28 mouse cellular contexts compared by ENCODE assay signal in the genomic region with DNA sequence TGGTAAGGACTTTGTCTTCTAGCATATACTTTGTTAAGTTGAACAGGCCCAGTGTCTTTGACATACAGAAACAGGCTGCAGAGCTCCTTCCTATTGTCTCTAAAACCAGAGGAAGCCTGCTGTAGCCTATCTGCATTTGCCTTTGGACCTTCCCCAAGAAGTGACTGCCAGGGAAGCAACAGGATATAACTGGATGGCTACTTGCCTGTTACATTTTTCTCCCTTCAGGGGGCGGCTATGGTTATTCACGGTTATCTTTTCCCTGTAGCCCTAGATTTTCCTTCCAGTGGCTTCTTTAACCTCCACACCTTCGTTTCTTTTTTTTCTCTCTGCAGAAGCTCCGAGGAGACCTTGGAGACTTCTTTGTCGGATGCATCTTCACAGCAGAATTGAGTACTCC. TPM values are rescaled to one million over a fixed set of nuclear protein-coding genes. Genes with fewer than 3 reads are reported as not detected.
DNase-seq lines count a peak whose midpoint lies in the region; ATAC-seq and TF ChIP-seq lines count a peak whose summit lies in the region.
"Had no signal": no experiment of that assay in that cellular context is flagged by ENCODE, and none has a peak within 500 bp of the region (broad histone marks: within the 10 kb centered on the region; RNA-seq: fewer than 3 reads in every experiment).

No protein-coding gene starts in this region.

- no peaks in the 10 kb centered on the region for H3K9me3 ChIP-seq in heart, embryonic 10.5 days
- no peaks in the 10 kb centered on the region for H3K9me3 ChIP-seq in intestine, postnatal 0 days (ENCODE audit: control insufficient read depth)
- no peaks in the 10 kb centered on the region for H3K9me3 ChIP-seq in intestine, embryonic 16.5 days (ENCODE audit: control insufficient read depth, low read length)
- H3K9me3 ChIP-seq: embryonic facial prominence, embryonic 13.5 days; embryonic facial prominence, embryonic 15.5 days; forebrain, embryonic 10.5 days; forebrain, embryonic 12.5 days; G1E had no signal

- H3K27ac ChIP-seq in heart, embryonic 10.5 days = no peak overlapping the region
- H3K27ac ChIP-seq in intestine, postnatal 0 days (ENCODE audit: low read depth, low read length) = peak overlapping the region; percentile 28; the same call in 1 of the 2 replicates
- H3K27ac ChIP-seq in intestine, embryonic 16.5 days (ENCODE audit: low read length) = no peak overlapping the region
- H3K27ac ChIP-seq: embryonic facial prominence, embryonic 13.5 days; embryonic facial prominence, embryonic 15.5 days; forebrain, embryonic 10.5 days; forebrain, embryonic 12.5 days had no signal

- H3K4me3 ChIP-seq in heart, embryonic 10.5 days = no peak overlapping the region
- H3K4me3 ChIP-seq in intestine, postnatal 0 days (ENCODE audit: low read depth, low read length) = no peak overlapping the region
- H3K4me3 ChIP-seq in intestine, embryonic 16.5 days (ENCODE audit: low read length) = no peak overlapping the region
- H3K4me3 ChIP-seq: embryonic facial prominence, embryonic 13.5 days; embryonic facial prominence, embryonic 15.5 days; erythroblast, embryonic 14.5 days; forebrain, embryonic 10.5 days; forebrain, embryonic 12.5 days had no signal

- H3K36me3 ChIP-seq in heart, embryonic 10.5 days = peaks cover 77% of the 10 kb centered on the region
- peaks cover 35% of the 10 kb centered on the region for H3K36me3 ChIP-seq in intestine, postnatal 0 days (ENCODE audit: control insufficient read depth, insufficient read depth)
- H3K36me3 ChIP-seq in intestine, embryonic 16.5 days (ENCODE audit: control insufficient read depth, insufficient read depth, low read length) = peaks cover 18% of the 10 kb centered on the region; the same call in 1 of the 2 replicates

- peak; percentile 39 to 42 for DNase-seq in cerebellum, postnatal 10 days
- peak; percentile 58 for DNase-seq in heart, embryonic 10.5 days (ENCODE audit: low spot score)
- DNase-seq in heart, postnatal 25 days (ENCODE audit: low spot score) = no peak
- DNase-seq in heart, postnatal 10 days = peak; percentile 40 to 43
- no peak for DNase-seq in heart, adult 9 months (ENCODE audit: low spot score in 2 of 2)
- DNase-seq: adrenal gland, adult 2 months; adrenal gland, postnatal 10 days; adrenal gland, postnatal 25 days; B cell, adult 2 months; cerebellum, adult 18-20 months; cerebellum, adult 8-10 months; cerebellum, adult 9-11 months; cerebellum, postnatal 36 days; embryo, embryonic 11 days had no signal

- intact Hi-C loops in heart, postnatal 25 days (cut with DNase I) = no loop called here
- intact Hi-C loops in heart, postnatal 10 days (cut with DNase I) = no loop called here

- no peak for TF ChIP-seq CTCF in intestine, postnatal 0 days (IDR thresholded peaks at IDR 0.05; ENCODE audit: low read depth)

- H3K4me2 ChIP-seq in intestine, postnatal 0 days (replicated peaks; ENCODE audit: low read depth) = no peak overlapping the region
- no peak overlapping the region for H3K4me2 ChIP-seq in intestine, embryonic 16.5 days (ENCODE audit: low read depth, low read length)
- H3K4me2 ChIP-seq: embryonic facial prominence, embryonic 13.5 days; embryonic facial prominence, embryonic 15.5 days; forebrain, embryonic 12.5 days had no signal

- no peak for ATAC-seq in cerebellum, adult (ENCODE audit: insufficient number of reproducible peaks, low FRiP score, low TSS enrichment)
- no peak for ATAC-seq in intestine, postnatal 0 days
- ATAC-seq in intestine, embryonic 16.5 days = no peak
- ATAC-seq: CD4-positive, CD25-positive, alpha-beta regulatory T cell, adult 4 months; forebrain, embryonic 14.5 days; forebrain, embryonic 16.5 days; Patski had no signal

- peaks cover 13% of the 10 kb centered on the region for H3K4me1 ChIP-seq in heart, embryonic 10.5 days
- no peaks in the 10 kb centered on the region for H3K4me1 ChIP-seq in intestine, postnatal 0 days (replicated peaks; ENCODE audit: control insufficient read depth, insufficient read depth, low read length)
- peaks cover 11% of the 10 kb centered on the region; the same call in 1 of the 2 replicates for H3K4me1 ChIP-seq in intestine, embryonic 16.5 days (ENCODE audit: control insufficient read depth, insufficient read depth, low read length)

- H3K27me3 ChIP-seq in heart, embryonic 10.5 days (ENCODE audit: insufficient read depth, poor library complexity, severe bottlenecking) = no peaks in the 10 kb centered on the region
- no peaks in the 10 kb centered on the region for H3K27me3 ChIP-seq in intestine, postnatal 0 days (replicated peaks; ENCODE audit: control insufficient read depth, insufficient read depth, low read length)
- H3K27me3 ChIP-seq in intestine, embryonic 16.5 days (replicated peaks; ENCODE audit: control insufficient read depth, insufficient read depth, low read length) = no peaks in the 10 kb centered on the region
- H3K27me3 ChIP-seq: embryonic facial prominence, embryonic 15.5 days; forebrain, embryonic 12.5 days; Patski had no signal

- 83% methylated on average over 5 of the region's 5 CpGs for WGBS in heart, embryonic 10.5 days
- 87% methylated on average over 5 of the region's 5 CpGs for WGBS in intestine, postnatal 0 days
- 85% methylated on average over 5 of the region's 5 CpGs for WGBS in intestine, embryonic 16.5 days

- no peak overlapping the region for H3K9ac ChIP-seq in intestine, postnatal 0 days (ENCODE audit: low read depth, low read length)
- H3K9ac ChIP-seq in intestine, embryonic 16.5 days (ENCODE audit: low read depth, low read length) = no peak overlapping the region
- H3K9ac ChIP-seq: embryonic facial prominence, embryonic 13.5 days; embryonic facial prominence, embryonic 15.5 days; forebrain, embryonic 12.5 days had no signal

RNA-seq across cellular contexts. Expression of a gene that starts 10.6 kb away (rescaled TPM):
- polyA plus RNA-seq in heart, embryonic 10.5 days (2016; fragmentation: Nextera tagmentation; extraction: Ambion mirVana) = 0.80 and 1.1 TPM in 2 replicates
- total RNA-seq in heart, postnatal 25 days (2021) = not detected
- total RNA-seq in heart, postnatal 10 days (2021) = under 1 TPM in 1 of 2 experiments, not detected in 1; 0.50 TPM
- polyA plus RNA-seq in intestine, postnatal 0 days (2015; fragmentation: Nextera tagmentation; extraction: Ambion mirVana) = 0.65 and 0.86 TPM in 2 replicates
- 0.86 and 1.1 TPM in 2 replicates for polyA plus RNA-seq in intestine, embryonic 16.5 days (2015; fragmentation: Nextera tagmentation; extraction: Ambion mirVana)
- total RNA-seq: common myeloid progenitor, adult 5-6 weeks had no signal
- polyA plus RNA-seq: adrenal gland, adult 2 months; erythroblast, embryonic 14.5 days; forebrain, embryonic 14.5 days; forebrain, embryonic 16.5 days had no signal

RNA-seq across cellular contexts. Expression of a gene that starts 10.7 kb away (rescaled TPM):
- polyA plus RNA-seq in heart, embryonic 10.5 days (2016; fragmentation: Nextera tagmentation; extraction: Ambion mirVana) = 40.0 and 42.1 TPM in 2 replicates
- total RNA-seq in heart, postnatal 25 days (2021) = 1 to 10 TPM; 1.4 to 3.2 TPM
- 1 to 10 TPM; 3.1 to 5.9 TPM for total RNA-seq in heart, postnatal 10 days (2021)
- 5.7 and 7.5 TPM in 2 replicates for polyA plus RNA-seq in intestine, postnatal 0 days (2015; fragmentation: Nextera tagmentation; extraction: Ambion mirVana)
- polyA plus RNA-seq in intestine, embryonic 16.5 days (2015; fragmentation: Nextera tagmentation; extraction: Ambion mirVana) = 26.6 and 29.4 TPM in 2 replicates

RNA-seq across cellular contexts. Expression of a gene that starts 27.3 kb away (rescaled TPM):
- 32.7 and 35.9 TPM in 2 replicates for polyA plus RNA-seq in heart, embryonic 10.5 days (2016; fragmentation: Nextera tagmentation; extraction: Ambion mirVana)
- 1 to 10 TPM; 4.1 TPM for total RNA-seq in heart, postnatal 25 days (2021)
- total RNA-seq in heart, postnatal 10 days (2021) = 1 to 10 TPM; 8.0 to 8.3 TPM
- 15.5 and 19.9 TPM in 2 replicates for polyA plus RNA-seq in intestine, postnatal 0 days (2015; fragmentation: Nextera tagmentation; extraction: Ambion mirVana)
- 104 TPM in 2 replicates for polyA plus RNA-seq in intestine, embryonic 16.5 days (2015; fragmentation: Nextera tagmentation; extraction: Ambion mirVana)
- polyA plus RNA-seq: erythroblast, embryonic 14.5 days had no signal

RNA-seq across cellular contexts. Expression of a gene that starts 27.3 kb away (rescaled TPM):
- 35.1 and 37.7 TPM in 2 replicates for polyA plus RNA-seq in heart, embryonic 10.5 days (2016; fragmentation: Nextera tagmentation; extraction: Ambion mirVana)
- 10 to 100 TPM; 26.1 to 30.3 TPM for total RNA-seq in heart, postnatal 25 days (2021)
- 10 to 100 TPM; 31.0 to 32.7 TPM for total RNA-seq in heart, postnatal 10 days (2021)
- 43.3 and 44.8 TPM in 2 replicates for polyA plus RNA-seq in intestine, postnatal 0 days (2015; fragmentation: Nextera tagmentation; extraction: Ambion mirVana)
- polyA plus RNA-seq in intestine, embryonic 16.5 days (2015; fragmentation: Nextera tagmentation; extraction: Ambion mirVana) = 55.9 and 61.9 TPM in 2 replicates

RNA-seq across cellular contexts. Expression of a gene that starts 36.7 kb away (rescaled TPM):
- polyA plus RNA-seq in heart, embryonic 10.5 days (2016; fragmentation: Nextera tagmentation; extraction: Ambion mirVana) = 27.8 and 29.1 TPM in 2 replicates
- total RNA-seq in heart, postnatal 25 days (2021) = 10 to 100 TPM; 23.1 to 25.0 TPM
- 10 to 100 TPM; 17.4 to 19.2 TPM for total RNA-seq in heart, postnatal 10 days (2021)
- 8.4 and 8.9 TPM in 2 replicates for polyA plus RNA-seq in intestine, postnatal 0 days (2015; fragmentation: Nextera tagmentation; extraction: Ambion mirVana)
- 22.9 and 29.2 TPM in 2 replicates for polyA plus RNA-seq in intestine, embryonic 16.5 days (2015; fragmentation: Nextera tagmentation; extraction: Ambion mirVana)

Comparison
In these comparisons a context has a peak if more than half of its experiments do, and no peak if none do; other contexts are left out.
1. DNase-seq: peak in cerebellum, postnatal 10 days (2 of 2), heart, embryonic 10.5 days (single experiment) and heart, postnatal 10 days (2 of 2); none in heart, postnatal 25 days (single experiment) and heart, adult 9 months (0 of 2).